Mouse (Mus musculus) heart, postnatal 0 days (tissue): ENCODE measurements around the gene Nkain1. TPM values are rescaled to one million over a fixed set of nuclear protein-coding genes. Genes with fewer than 3 reads are reported as not detected.

ENCODE experiments used
- ATAC-seq: fragments of 200-750 bp; cut with Nextera tagmentation; 2 replicates; pipeline ENCODE4 v1.8.0; 2017; ENCODE audit warnings: low read depth, moderate number of reproducible peaks, moderate library complexity; ENCODE audit not compliant: insufficient read depth
- DNase-seq: peaks from one replicate; pipeline ENCODE4 v3.0.0-alpha.2; 2016; ENCODE audit warnings: low spot score
- H3K27ac ChIP-seq: fragments of 300-500 bp; sonication (generic); 2 replicates; pipeline ENCODE4 v1.5.1; 2014; ENCODE audit warnings: low read depth, mild to moderate bottlenecking
- H3K27me3 ChIP-seq: fragments of 300-500 bp; sonication (generic); 2 replicates; pipeline ENCODE4 v1.6.1; 2014; ENCODE audit warnings: low read length, mixed read lengths; ENCODE audit not compliant: control insufficient read depth, insufficient read depth
- H3K36me3 ChIP-seq: fragments of 300-500 bp; sonication (generic); replicated peaks from 2 replicates; pipeline ENCODE4 v1.6.1; 2014; ENCODE audit warnings: low read length, mixed read lengths; ENCODE audit not compliant: control insufficient read depth, insufficient read depth
- H3K4me1 ChIP-seq: fragments of 300-500 bp; sonication (generic); 2 replicates; pipeline ENCODE4 v1.6.1; 2014; ENCODE audit warnings: antibody characterized with exemption; ENCODE audit not compliant: control insufficient read depth, insufficient read depth
- H3K4me2 ChIP-seq: fragments of 300-500 bp; sonication (generic); 2 replicates; pipeline ENCODE4 v1.6.1; 2014; ENCODE audit warnings: low read depth, mild to moderate bottlenecking, low read length, moderate library complexity
- H3K4me3 ChIP-seq: fragments of 300-500 bp; sonication (generic); 2 replicates; pipeline ENCODE4 v1.5.1; 2014; ENCODE audit warnings: low read depth, low read length
- H3K9ac ChIP-seq: fragments of 300-500 bp; sonication (generic); replicated peaks from 2 replicates; pipeline ENCODE4 v1.6.1; 2014; ENCODE audit warnings: low read depth, low read length, mixed read lengths
- H3K9me3 ChIP-seq: fragments of 300-500 bp; sonication (generic); replicated peaks from 2 replicates; pipeline ENCODE4 v1.6.1; 2016; ENCODE audit warnings: low read length; ENCODE audit not compliant: control insufficient read depth
- CTCF ChIP-seq: IDR thresholded peaks from 2 replicates; pipeline ENCODE4 v1.5.1; 2016; ENCODE audit warnings: antibody characterized with exemption, control low read depth, low read depth
- EP300 ChIP-seq: IDR thresholded peaks from 2 replicates; pipeline ENCODE4 v1.6.1; 2016; ENCODE audit warnings: antibody characterized with exemption, low read depth
- WGBS: fragments of 180-500 bp; shearing (Covaris S2); extraction: QIAGEN DNeasy Blood & Tissue Kit; methylation state at CpG from one replicate; pipeline ENCODE4 v1.1.7; 2014; 5-methylcytosine and 5-hydroxymethylcytosine counted together
- polyA plus RNA-seq: library from polyadenylated mRNA; unstranded; fragments of >200 nt; fragmentation: Nextera tagmentation; extraction: Ambion mirVana; gene quantifications from 2 replicates; pipeline ENCODE4 v1.2.1, GENCODE M21; 2015
- total RNA-seq: library from RNA; depleted of rRNA; stranded (reverse); fragments of >200 nt; gene quantifications from 2 replicates; pipeline ENCODE4 v1.2.3, GENCODE M21; 2014; ENCODE audit warnings: low replicate concordance

The Nkain1 gene
- total and polyA plus RNA-seq, 2 experiments from 2014 or later, result 0.53 to 18.9 TPM

- WGBS, result 82% methylated on average over 1 of the region's 1 CpGs
- no peak overlapping the region for H3K27ac ChIP-seq
- ATAC-seq (no peak), DNase-seq (no peak)
- H3K9me3 ChIP-seq, result no peaks in the 10 kb centered on the region
- no peak overlapping the region for H3K9ac ChIP-seq
- no peak overlapping the region for H3K4me3 ChIP-seq
- TF ChIP-seq CTCF, result no peak
- TF ChIP-seq EP300, result no peak
- no peaks in the 10 kb centered on the region for H3K36me3 ChIP-seq
- no peak overlapping the region for H3K4me2 ChIP-seq
- peaks cover 4% of the 10 kb centered on the region; the same call in 1 of the 2 replicates for H3K4me1 ChIP-seq
- H3K27me3 ChIP-seq, result no peaks in the 10 kb centered on the region
Measured at GRCm38 (mm10) chr4:130527804-130528203, 46.2 kb downstream of the Nkain1 start.

DNA sequence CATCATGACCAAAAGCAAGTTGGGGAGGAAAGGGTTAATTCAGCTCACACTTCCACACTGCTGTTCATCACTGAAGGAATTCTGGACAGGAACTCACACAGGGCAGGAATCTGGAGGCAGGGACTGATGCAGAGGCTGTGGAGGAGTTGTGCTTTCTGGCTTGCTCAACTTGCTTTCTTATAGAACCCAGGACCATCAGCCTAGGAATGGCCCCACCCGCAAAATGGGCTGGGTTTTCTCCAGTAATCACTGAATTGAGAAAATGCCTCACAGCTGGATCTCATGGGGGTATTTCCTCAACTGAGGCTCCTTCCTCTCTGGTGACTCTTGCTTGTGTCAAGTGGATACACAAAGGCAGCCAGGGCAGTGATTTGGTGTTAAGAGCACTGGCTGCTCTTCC lies 48.9 kb downstream of the Nkain1 start:
- no peaks in the 10 kb centered on the region for H3K27me3 ChIP-seq
- H3K27ac ChIP-seq, result no peak overlapping the region
- no peak for ATAC-seq
- no peak overlapping the region for H3K4me2 ChIP-seq
- no peak overlapping the region for H3K4me3 ChIP-seq
- no peak overlapping the region for H3K9ac ChIP-seq
- no peaks in the 10 kb centered on the region for H3K4me1 ChIP-seq
- no peaks in the 10 kb centered on the region for H3K36me3 ChIP-seq
- 44% methylated on average over 1 of the region's 1 CpGs for WGBS
- TF ChIP-seq EP300 (no peak), CTCF (no peak)
- H3K9me3 ChIP-seq, result no peaks in the 10 kb centered on the region
- DNase-seq, result no peak

DNA sequence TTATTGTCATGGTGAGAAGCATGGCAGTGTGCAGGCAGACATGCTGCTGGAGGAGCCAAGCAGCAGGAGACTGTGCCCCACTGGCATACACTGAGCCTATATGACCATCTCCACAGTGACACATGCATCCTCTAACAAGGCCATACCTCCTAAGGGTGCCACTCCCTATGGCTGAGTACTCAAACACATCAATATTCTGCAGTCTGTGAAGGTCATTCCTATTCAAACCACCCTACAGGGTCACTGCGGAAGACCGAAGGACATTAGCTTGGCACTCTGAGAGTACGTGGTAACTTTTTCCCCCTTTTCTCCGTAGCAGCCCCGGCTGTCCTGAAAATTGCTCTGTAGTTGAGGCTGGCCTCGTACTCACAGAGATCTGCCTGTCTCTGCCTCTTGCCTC lies 52.5 kb downstream of the Nkain1 start:
- Histone ChIP-seq H3K4me2 (no peak overlapping the region), H3K27me3 (no peaks in the 10 kb centered on the region), H3K4me3 (no peak overlapping the region), H3K27ac (no peak overlapping the region), H3K4me1 (no peaks in the 10 kb centered on the region), H3K36me3 (no peaks in the 10 kb centered on the region), H3K9ac (no peak overlapping the region), H3K9me3 (no peaks in the 10 kb centered on the region)
- WGBS, result 90% methylated on average over 6 of the region's 6 CpGs
- DNase-seq, result no peak
- ATAC-seq, result no peak
- TF ChIP-seq CTCF (no peak), EP300 (no peak)

DNA sequence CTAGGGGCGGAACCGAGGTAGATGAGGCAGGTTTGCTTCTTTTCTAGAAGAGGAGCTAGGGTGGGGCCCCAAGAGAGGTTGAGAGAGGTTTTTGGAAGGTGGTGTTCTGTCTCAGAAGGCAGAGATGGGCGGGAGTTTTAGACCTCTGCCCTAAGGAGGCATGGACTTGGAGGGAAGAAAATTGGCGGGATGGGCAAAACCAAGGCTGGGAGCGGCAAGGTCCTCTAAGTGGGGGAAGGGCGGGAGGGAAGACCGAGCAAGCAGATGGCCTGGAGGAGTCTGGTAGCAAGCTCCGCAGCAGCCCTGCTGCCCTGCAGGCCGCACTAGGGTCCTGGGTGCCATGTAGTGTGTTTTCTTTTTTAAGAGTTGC lies 53.5 kb downstream of the Nkain1 start:
- peak; percentile 4; the same call in 1 of the 2 replicates for ATAC-seq
- TF ChIP-seq EP300, result no peak
- no peak for TF ChIP-seq CTCF
- no peak for DNase-seq
- Histone ChIP-seq H3K9me3 (no peaks in the 10 kb centered on the region), H3K9ac (0 out of 2 replicates have a peak overlapping the region, but pooled peaks have one; percentile 81), H3K4me3 (peak overlapping the region; percentile 70), H3K4me1 (no peaks in the 10 kb centered on the region), H3K27me3 (no peaks in the 10 kb centered on the region), H3K4me2 (peak overlapping the region; percentile 91), H3K36me3 (no peaks in the 10 kb centered on the region), H3K27ac (no peak overlapping the region)
- 2% methylated on average over 9 of the region's 9 CpGs for WGBS

DNA sequence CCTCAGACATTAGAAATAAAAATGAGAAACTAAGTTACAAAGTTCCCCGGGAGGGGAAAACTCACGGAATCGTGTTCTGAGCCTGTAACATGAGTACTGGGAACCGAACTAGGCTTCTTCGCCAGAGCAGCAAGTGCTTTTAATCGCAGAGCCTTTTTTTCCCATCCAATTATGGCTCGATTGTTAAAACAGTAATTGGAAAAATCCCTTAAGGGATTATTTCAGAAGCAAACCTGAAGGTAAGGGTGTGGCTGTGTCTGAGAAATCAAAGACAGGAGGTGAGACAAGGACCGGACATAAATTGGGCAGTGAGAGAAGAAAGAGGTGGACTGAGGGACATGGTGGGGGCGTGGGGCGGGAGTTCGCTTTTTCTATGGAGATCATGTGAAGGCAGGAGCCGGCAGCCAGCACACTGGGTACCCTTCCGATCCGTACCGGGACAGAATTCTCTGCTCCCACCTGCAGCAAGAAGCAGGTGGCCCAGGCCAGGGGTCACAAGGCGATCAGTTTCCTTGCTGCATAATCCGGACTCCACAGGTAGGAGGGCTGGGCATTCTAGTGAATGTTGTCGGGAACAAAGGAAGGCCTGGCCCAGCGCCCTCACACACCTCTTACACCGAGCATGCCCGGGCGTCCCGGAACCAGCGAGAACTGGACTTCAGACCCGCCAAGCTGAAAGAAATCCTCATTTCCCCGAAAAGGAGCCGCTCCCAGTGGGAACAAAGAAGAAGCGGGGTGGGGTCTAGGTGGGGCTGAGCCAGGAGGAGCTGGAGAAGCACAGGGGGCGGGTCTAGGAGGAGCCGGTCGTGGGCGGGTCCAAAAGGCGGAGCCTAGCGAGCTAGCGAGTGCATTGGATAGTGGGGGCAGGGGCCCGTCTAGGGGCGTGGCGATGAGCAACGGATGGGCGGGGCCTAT lies 54.1 kb downstream of the Nkain1 start:
- TF ChIP-seq EP300 (no peak), CTCF (no peak)
- Histone ChIP-seq H3K27me3 (no peaks in the 10 kb centered on the region), H3K4me2 (peak overlapping the region; percentile 91), H3K27ac (peak overlapping the region; percentile 23; the same call in 1 of the 2 replicates), H3K9ac (peak overlapping the region; percentile 81), H3K4me1 (no peaks in the 10 kb centered on the region), H3K4me3 (peak overlapping the region; percentile 70), H3K36me3 (no peaks in the 10 kb centered on the region), H3K9me3 (no peaks in the 10 kb centered on the region)
- ATAC-seq (peak; percentile 97), DNase-seq (peak; percentile 88)
- WGBS, result 4% methylated on average over 40 of the region's 40 CpGs
